Mouse (Mus musculus) activated CD4-positive, CD25-positive, alpha-beta regulatory T cell, adult 4 months (primary cell): Measurements from ENCODE around the gene Fosl1. TPM values are rescaled to one million over a fixed set of nuclear protein-coding genes. Genes with fewer than 3 reads are reported as not detected.

ENCODE experiments used
- ATAC-seq: one replicate; pipeline ENCODE4 v1.8.0; 2017
- polyA plus RNA-seq, 2 experiments: library from polyadenylated mRNA; unstranded; fragments of 100-300 nt; shearing (Covaris generic); gene quantifications; one replicate each; pipeline ENCODE4 v1.2.1; 2017

Gene Fosl1
- polyA plus RNA-seq, 2 experiments from 2014 or later = not detected

DNA sequence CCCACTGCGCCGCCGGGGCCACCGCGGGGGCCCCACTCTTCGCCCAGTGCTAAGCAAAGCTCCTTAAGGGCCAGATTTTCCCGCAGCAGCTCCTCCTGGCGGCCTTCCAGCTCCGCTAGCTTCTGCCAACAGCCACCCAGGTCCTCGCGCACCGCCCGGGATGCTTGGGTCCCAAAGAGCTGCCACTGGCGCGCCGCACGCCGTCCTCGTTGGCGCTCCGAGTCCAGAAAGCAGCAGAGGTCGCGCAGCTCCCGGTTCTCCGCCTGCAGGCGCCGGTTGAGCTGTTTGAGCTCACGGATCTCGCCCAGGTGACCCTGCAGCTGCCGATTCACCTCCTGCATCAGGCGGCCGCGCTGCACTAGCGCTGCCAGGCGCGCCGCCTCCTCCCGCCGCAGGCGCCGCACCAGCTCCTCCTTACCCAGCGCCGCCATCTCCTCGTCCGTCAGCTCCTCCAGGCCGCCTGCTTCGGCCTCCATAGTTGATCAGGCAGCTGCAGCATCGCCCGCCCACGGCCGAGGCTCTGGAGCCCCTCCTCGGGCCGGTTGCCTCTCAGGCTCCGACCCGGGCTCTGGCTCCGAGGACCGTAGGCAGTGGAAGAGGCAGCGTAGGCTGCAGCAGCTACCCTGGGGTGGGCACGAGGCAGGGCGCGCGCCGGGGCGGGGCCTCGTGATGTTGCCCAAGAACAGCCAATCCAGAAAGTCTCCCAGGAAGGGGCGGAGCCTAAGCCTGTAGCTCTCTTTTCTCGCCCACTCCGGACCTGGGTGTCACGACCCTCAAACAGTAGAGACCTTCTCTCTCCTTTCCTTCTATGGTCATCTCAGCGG lies 9.8 kb downstream of the Fosl1 start:
- ATAC-seq = peak; percentile 77

- no peak for ATAC-seq
These were observed 10.5 kb downstream of the Fosl1 start, which contains the start of gene Ccdc85b for GRCm38 (mm10) chr19:5457746-5458442. Gene Ccdc85b (minus strand): TSS chr19:5457894.

- ATAC-seq = no peak
These were observed 11.7 kb downstream of the Fosl1 start for GRCm38 (mm10) chr19:5459019-5459418.

- ATAC-seq = no peak
These were observed 12.5 kb downstream of the Fosl1 start for GRCm38 (mm10) chr19:5459896-5460295.

DNA sequence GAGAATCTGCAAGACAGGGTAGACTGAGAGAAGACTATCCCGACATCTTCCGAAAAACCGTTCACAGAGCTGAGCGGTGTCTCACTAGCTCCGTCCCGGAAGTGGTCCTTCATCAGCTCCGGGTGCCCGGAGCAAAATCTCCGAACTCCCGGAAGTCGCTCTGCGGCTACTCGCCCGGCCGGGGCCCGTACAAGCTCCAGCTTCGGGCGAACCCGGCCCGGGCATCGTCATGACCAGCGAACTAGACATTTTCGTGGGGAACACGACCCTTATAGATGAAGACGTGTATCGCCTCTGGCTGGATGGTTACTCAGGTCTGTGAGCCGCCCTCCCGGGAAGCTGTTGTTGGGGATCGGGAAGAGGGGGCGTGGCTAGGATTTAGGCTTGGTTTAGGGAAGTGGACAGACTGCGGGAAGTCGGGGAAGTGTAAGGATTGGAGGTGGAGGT lies 13.1 kb downstream of the Fosl1 start, which contains the start of gene Fibp:
Gene Fibp, plus strand, starts transcription at position 151 of the 447 bp plus-strand sequence.
- peak; percentile 72 for ATAC-seq

DNA sequence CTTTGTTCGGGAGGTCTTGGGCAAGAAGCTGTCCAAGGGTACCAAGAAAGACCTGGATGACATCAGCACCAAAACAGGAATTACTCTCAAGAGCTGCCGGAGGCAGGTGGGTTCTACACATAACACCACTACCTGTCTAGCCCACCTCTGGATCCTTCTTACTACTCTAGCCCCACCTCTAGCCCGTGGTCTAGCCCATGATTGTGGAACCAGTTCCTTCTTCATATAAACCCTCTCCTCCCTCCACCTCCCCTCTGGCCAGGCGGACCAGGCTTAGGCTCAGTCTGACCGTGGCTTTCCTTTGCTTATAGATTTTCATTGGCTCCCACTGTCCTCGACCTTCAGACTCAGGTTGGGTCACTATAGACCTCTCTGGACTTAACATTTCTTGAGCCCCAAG lies 14.1 kb downstream of the Fosl1 start:
- ATAC-seq = no peak

- no peak for ATAC-seq
These were observed 15.9 kb downstream of the Fosl1 start for GRCm38 (mm10) chr19:5463212-5463611.

DNA sequence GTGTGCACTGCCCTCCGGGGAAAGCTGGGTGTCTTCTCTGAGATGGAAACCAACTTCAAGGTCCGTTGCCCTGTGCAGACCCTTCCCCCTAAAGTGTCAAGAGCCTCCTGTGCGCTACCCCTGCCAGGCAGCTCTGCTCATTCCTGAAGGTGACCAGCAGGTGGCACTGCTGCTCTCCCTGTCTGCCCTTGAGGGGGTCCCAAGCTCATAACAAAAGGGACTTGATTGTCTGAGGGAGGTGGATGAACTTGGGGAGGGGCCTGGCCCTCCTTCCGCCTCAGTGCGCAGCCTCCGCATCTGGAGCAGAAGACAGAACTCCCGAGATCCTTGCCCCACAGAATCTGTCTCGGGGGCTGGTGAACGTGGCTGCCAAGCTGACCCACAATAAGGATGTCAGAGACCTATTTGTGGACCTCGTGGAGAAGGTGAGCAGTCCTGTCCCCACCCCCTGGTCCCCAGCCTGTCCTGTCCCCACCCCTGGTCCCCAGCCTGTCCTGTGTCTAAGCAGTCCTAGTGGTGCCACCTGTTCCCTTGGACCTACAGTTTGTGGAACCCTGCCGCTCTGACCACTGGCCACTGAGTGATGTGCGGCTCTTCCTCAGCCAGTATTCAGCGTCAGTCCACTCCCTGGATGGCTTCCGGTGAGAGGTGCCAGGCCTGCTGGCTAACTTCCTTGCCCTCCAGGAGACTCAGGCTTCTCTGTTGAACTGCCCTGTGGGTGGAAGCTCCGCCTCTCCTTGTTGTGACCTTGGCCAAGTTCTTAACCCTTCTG lies 16.6 kb downstream of the Fosl1 start:
- ATAC-seq = no peak

GRCm38 (mm10) chr19:5465037-5465436 lies 17.7 kb downstream of the Fosl1 start:
- no peak for ATAC-seq

DNA sequence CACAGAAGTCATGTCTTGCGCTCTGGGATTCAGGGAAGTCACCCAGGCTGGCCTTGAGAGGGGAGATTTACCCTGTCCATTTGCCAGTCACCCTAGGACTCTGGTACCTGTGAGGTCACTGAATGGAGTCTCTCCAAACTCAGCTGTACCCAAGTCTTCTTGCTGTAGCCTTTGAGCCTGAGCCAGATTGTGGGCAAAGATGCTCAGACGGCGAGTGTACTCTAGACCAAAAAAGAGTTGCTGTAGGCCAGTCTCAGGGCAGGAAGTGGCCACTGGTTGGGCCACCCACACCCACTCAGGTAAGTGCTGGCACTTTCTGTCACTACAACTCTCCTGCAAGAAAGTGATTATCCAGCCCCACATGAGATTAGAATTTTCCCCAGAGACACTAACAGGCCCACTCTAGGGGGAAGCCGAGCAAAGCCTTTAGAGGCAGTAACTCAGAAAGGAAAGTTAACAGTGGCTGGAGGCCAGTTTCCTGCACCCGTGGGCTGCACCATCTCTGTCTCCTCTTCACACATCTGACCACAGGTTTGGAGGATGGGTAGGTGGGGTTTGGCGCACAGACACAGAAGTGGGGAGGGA lies 19.7 kb downstream of the Fosl1 start:
- no peak for ATAC-seq

- peak; percentile 74 for ATAC-seq
These were observed 21.0 kb downstream of the Fosl1 start, which contains the start of gene Ctsw for GRCm38 (mm10) chr19:5468374-5468773. Gene Ctsw (minus strand): TSS chr19:5468507.

- no peak for ATAC-seq
These were observed 24.5 kb downstream of the Fosl1 start for GRCm38 (mm10) chr19:5471846-5472245.

DNA sequence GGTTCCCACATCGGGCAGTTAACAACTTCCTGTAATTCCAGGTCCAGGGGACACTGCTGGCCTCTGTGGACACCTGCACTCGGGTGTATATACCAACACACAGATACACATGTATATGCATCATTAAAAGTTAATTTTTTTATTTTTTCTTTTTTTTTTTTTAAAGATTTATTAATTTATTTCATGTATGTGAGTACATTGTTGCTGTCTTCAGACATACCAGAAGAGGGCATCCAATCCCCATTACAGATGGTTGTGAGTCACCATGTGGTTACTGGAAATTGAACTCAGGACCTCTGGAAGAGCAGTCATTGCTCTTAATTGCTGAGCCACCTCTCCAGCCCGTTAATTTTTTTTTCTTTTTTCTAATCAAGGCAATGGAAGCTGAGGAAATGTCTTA lies 25.5 kb downstream of the Fosl1 start:
- no peak for ATAC-seq

DNA sequence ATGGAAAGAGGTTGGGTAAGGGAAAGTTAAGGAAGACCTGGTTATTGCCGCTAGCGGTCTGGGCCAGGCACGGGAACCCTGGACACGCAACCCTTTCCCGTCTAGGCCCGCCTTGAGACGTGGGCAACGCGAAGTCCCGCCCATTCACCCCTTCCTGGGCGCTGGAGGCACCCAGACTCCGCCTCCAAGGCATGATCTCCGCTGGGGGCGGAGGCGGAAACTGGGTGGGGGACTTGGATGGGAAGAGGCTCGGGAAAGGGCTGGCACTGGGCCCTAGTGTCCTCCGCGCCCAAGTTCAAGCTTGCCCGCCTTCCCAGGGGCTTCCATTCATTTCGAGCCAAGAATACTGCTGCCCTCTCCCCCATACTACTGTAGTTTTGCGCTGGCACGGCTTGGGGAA lies 26.4 kb downstream of the Fosl1 start, which contains the start of gene Efemp2:
Gene Efemp2, plus strand, starts transcription at position 235 of the 400 bp plus-strand sequence.
- ATAC-seq = no peak

GRCm38 (mm10) chr19:5474281-5475068 lies 27.1 kb downstream of the Fosl1 start:
- ATAC-seq = no peak

DNA sequence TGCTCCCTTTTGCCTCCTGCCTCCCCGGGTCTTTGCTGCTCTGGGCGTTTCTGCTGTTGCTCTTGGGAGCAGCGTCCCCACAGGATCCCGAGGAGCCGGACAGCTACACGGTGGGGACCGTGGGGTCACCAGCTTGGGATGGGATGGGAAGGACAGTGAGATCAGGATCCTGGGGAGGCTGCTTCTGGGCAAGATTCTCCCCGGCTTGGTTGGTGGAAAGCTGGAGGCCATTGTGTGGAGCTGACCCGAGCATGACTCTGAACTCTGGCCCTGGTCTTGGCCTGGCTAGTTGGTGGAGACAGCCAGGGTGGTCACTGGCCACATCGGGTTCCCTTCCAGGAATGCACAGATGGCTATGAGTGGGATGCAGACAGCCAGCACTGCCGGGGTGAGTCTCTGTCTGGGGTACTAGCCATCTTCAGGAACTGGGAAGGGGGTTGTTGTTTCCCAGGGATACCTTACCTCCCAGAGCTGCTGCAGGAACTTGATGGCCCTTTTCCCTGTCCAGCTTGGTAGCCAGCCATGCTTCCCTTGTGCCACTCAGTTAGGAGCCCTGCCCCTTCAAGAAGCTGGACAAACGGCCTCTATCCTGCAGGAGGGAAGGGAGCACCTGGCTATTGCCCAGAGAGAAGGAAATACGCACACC lies 27.8 kb downstream of the Fosl1 start:
- no peak for ATAC-seq

GRCm38 (mm10) chr19:5477004-5477667 lies 29.8 kb downstream of the Fosl1 start:
- ATAC-seq = no peak

GRCm38 (mm10) chr19:5477668-5478300 lies 30.4 kb downstream of the Fosl1 start:
- ATAC-seq = no peak

DNA sequence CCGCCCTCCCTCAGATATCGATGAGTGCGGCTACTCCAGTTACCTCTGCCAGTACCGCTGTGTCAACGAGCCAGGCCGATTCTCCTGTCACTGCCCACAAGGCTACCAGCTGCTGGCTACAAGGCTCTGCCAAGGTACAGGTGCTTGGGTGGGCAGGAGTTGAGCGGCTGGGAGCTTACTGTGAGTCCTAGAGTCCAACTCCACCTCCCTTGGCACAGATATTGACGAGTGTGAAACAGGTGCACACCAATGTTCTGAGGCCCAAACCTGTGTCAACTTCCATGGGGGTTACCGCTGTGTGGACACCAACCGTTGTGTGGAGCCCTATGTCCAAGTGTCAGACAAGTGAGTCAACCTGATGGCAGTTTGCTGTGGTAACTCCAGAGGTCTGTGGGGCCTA lies 32.7 kb downstream of the Fosl1 start:
- no peak for ATAC-seq

GRCm38 (mm10) chr19:5481398-5481797 lies 34.1 kb downstream of the Fosl1 start:
- no peak for ATAC-seq
